In genomic region chr4:63375367-63375766, GRCm38 (mm10) we compare ENCODE assay signal across 12 mouse cellular contexts. TPM values are rescaled to one million over a fixed set of nuclear protein-coding genes. Genes with fewer than 3 reads are reported as not detected.
DNase-seq lines count a peak whose midpoint lies in the region; ATAC-seq lines count a peak whose summit lies in the region.
"Had no signal": no experiment of that assay in that cellular context is flagged by ENCODE, and none has a peak within 500 bp of the region (broad histone marks: within the 10 kb centered on the region; RNA-seq: fewer than 3 reads in every experiment).

No protein-coding gene starts in this region.

- ATAC-seq in midbrain, embryonic 13.5 days: peak; percentile 17; the same call in 1 of the 2 replicates
- ATAC-seq in midbrain, embryonic 14.5 days (ENCODE audit: low FRiP score, low TSS enrichment): no peak
- ATAC-seq in midbrain, embryonic 16.5 days: peak; percentile 27
- ATAC-seq: intestine, embryonic 16.5 days had no signal

- WGBS in midbrain, embryonic 13.5 days: 69% methylated on average over 1 of the region's 1 CpGs
- 68% methylated on average over 1 of the region's 1 CpGs for WGBS in midbrain, embryonic 14.5 days
- 59% methylated on average over 1 of the region's 1 CpGs for WGBS in midbrain, embryonic 16.5 days

- peaks cover 8% of the 10 kb centered on the region; the same call in 1 of the 2 replicates for H3K4me1 ChIP-seq in midbrain, embryonic 13.5 days (replicated peaks)
- H3K4me1 ChIP-seq in midbrain, embryonic 14.5 days (ENCODE audit: control insufficient read depth, insufficient read depth, low read length): no peaks in the 10 kb centered on the region
- H3K4me1 ChIP-seq in midbrain, embryonic 16.5 days (ENCODE audit: control insufficient read depth, insufficient read depth, low read length): no peaks in the 10 kb centered on the region; the same call in 1 of the 2 replicates
- H3K4me1 ChIP-seq: embryonic facial prominence, embryonic 13.5 days had no signal

- H3K4me2 ChIP-seq in midbrain, embryonic 13.5 days (replicated peaks): no peak overlapping the region
- no peak overlapping the region for H3K4me2 ChIP-seq in midbrain, embryonic 14.5 days (ENCODE audit: low read length)
- no peak overlapping the region for H3K4me2 ChIP-seq in midbrain, embryonic 16.5 days (ENCODE audit: low read length)
- H3K4me2 ChIP-seq: embryonic facial prominence, embryonic 13.5 days had no signal

- peaks cover 80% of the 10 kb centered on the region for H3K36me3 ChIP-seq in midbrain, embryonic 13.5 days
- peaks cover 49% of the 10 kb centered on the region for H3K36me3 ChIP-seq in midbrain, embryonic 14.5 days (ENCODE audit: control insufficient read depth, insufficient read depth, low read length)
- H3K36me3 ChIP-seq in midbrain, embryonic 16.5 days (ENCODE audit: control insufficient read depth, insufficient read depth, low read length): no peaks in the 10 kb centered on the region; the same call in 1 of the 2 replicates

- no peaks in the 10 kb centered on the region for H3K27me3 ChIP-seq in midbrain, embryonic 13.5 days
- H3K27me3 ChIP-seq in midbrain, embryonic 14.5 days (ENCODE audit: control insufficient read depth, insufficient read depth, low read length): no peaks in the 10 kb centered on the region
- H3K27me3 ChIP-seq in midbrain, embryonic 16.5 days (ENCODE audit: control insufficient read depth, insufficient read depth, low read depth, low read length): no peaks in the 10 kb centered on the region
- H3K27me3 ChIP-seq: embryonic facial prominence, embryonic 13.5 days had no signal

- H3K9ac ChIP-seq in midbrain, embryonic 13.5 days (replicated peaks): no peak overlapping the region
- H3K9ac ChIP-seq in midbrain, embryonic 14.5 days (replicated peaks; ENCODE audit: low read length): no peak overlapping the region
- no peak overlapping the region for H3K9ac ChIP-seq in midbrain, embryonic 16.5 days (ENCODE audit: low read depth, low read length)
- H3K9ac ChIP-seq: embryonic facial prominence, embryonic 13.5 days had no signal

- DNase-seq in heart, postnatal 4 days: peak; percentile 66
- DNase-seq in heart, adult 9 months (ENCODE audit: low spot score in 2 of 2): no peak
- no peak for DNase-seq in midbrain, embryonic 14.5 days
- DNase-seq in gastrocnemius, postnatal 25 days: peak; percentile 64
- no peak for DNase-seq in ovary, postnatal 36 days (ENCODE audit: low spot score)
- DNase-seq: thymus, postnatal 36 days had no signal

- no peak overlapping the region for H3K27ac ChIP-seq in midbrain, embryonic 13.5 days
- no peak overlapping the region for H3K27ac ChIP-seq in midbrain, embryonic 14.5 days (replicated peaks; ENCODE audit: low read depth, low read length)
- H3K27ac ChIP-seq in midbrain, embryonic 16.5 days (ENCODE audit: low read length): no peak overlapping the region
- H3K27ac ChIP-seq: embryonic facial prominence, embryonic 13.5 days had no signal

- H3K9me3 ChIP-seq in midbrain, embryonic 13.5 days: no peaks in the 10 kb centered on the region
- H3K9me3 ChIP-seq in midbrain, embryonic 14.5 days (ENCODE audit: control insufficient read depth, low read length): no peaks in the 10 kb centered on the region
- no peaks in the 10 kb centered on the region for H3K9me3 ChIP-seq in midbrain, embryonic 16.5 days (replicated peaks; ENCODE audit: control insufficient read depth, low read length, poor library complexity, severe bottlenecking)
- H3K9me3 ChIP-seq: embryonic facial prominence, embryonic 13.5 days had no signal

- no peak overlapping the region for H3K4me3 ChIP-seq in midbrain, embryonic 13.5 days (replicated peaks)
- no peak overlapping the region for H3K4me3 ChIP-seq in midbrain, embryonic 14.5 days (replicated peaks; ENCODE audit: low read depth, low read length)
- H3K4me3 ChIP-seq in midbrain, embryonic 16.5 days (ENCODE audit: low read depth, low read length): no peak overlapping the region
- H3K4me3 ChIP-seq: embryonic facial prominence, embryonic 13.5 days had no signal

RNA-seq across cellular contexts. Expression of gene Orm2, which starts 13.1 kb away (rescaled TPM):
- not detected for total RNA-seq in heart, postnatal 4 days (2021)
- polyA plus RNA-seq in midbrain, embryonic 13.5 days (2015; fragmentation: Nextera tagmentation; extraction: Ambion mirVana): not detected in 2 replicates
- polyA plus RNA-seq in midbrain, embryonic 14.5 days (2014; fragmentation: Nextera tagmentation; extraction: Ambion mirVana): not detected in 2 replicates
- 1 to 10 TPM in 1 of 2 experiments, not detected in 1; 1.8 TPM for total RNA-seq in gastrocnemius, postnatal 25 days (2021)
- polyA plus RNA-seq in midbrain, embryonic 16.5 days (2015; fragmentation: Nextera tagmentation; extraction: Ambion mirVana): not detected in 2 replicates
- total RNA-seq: ES-E14 had no signal
- polyA plus RNA-seq: embryonic facial prominence, embryonic 13.5 days; intestine, embryonic 16.5 days; neural tube, embryonic 14.5 days had no signal

RNA-seq across cellular contexts. Expression of gene Orm3, which starts 19.4 kb away (rescaled TPM):
- total RNA-seq in heart, postnatal 4 days (2021): not detected
- not detected in 2 replicates for polyA plus RNA-seq in midbrain, embryonic 13.5 days (2015; fragmentation: Nextera tagmentation; extraction: Ambion mirVana)
- not detected in 2 replicates for polyA plus RNA-seq in midbrain, embryonic 14.5 days (2014; fragmentation: Nextera tagmentation; extraction: Ambion mirVana)
- under 1 TPM in 1 of 2 experiments, not detected in 1; 0.38 TPM for total RNA-seq in gastrocnemius, postnatal 25 days (2021)
- not detected in 2 replicates for polyA plus RNA-seq in midbrain, embryonic 16.5 days (2015; fragmentation: Nextera tagmentation; extraction: Ambion mirVana)
- total RNA-seq: ES-E14 had no signal
- polyA plus RNA-seq: embryonic facial prominence, embryonic 13.5 days; intestine, embryonic 16.5 days; neural tube, embryonic 14.5 days had no signal

RNA-seq across cellular contexts. Expression of gene Akna, which starts 27.8 kb away (rescaled TPM):
- total RNA-seq in heart, postnatal 4 days (2021): 1 to 10 TPM; 4.8 to 5.3 TPM
- 10.7 and 11.8 TPM in 2 replicates for polyA plus RNA-seq in midbrain, embryonic 13.5 days (2015; fragmentation: Nextera tagmentation; extraction: Ambion mirVana)
- polyA plus RNA-seq in midbrain, embryonic 14.5 days (2014; fragmentation: Nextera tagmentation; extraction: Ambion mirVana): 3.0 and 6.1 TPM in 2 replicates
- total RNA-seq in gastrocnemius, postnatal 25 days (2021): 1 to 10 TPM; 1.1 to 1.4 TPM
- 5.3 and 6.0 TPM in 2 replicates for polyA plus RNA-seq in midbrain, embryonic 16.5 days (2015; fragmentation: Nextera tagmentation; extraction: Ambion mirVana)

RNA-seq across cellular contexts. Expression of gene Orm1, which starts 31.0 kb away (rescaled TPM):
- not detected for total RNA-seq in heart, postnatal 4 days (2021)
- polyA plus RNA-seq in midbrain, embryonic 13.5 days (2015; fragmentation: Nextera tagmentation; extraction: Ambion mirVana): not detected in 2 replicates
- not detected in 2 replicates for polyA plus RNA-seq in midbrain, embryonic 14.5 days (2014; fragmentation: Nextera tagmentation; extraction: Ambion mirVana)
- total RNA-seq in gastrocnemius, postnatal 25 days (2021): 10 to 100 TPM in 1 of 2 experiments, under 1 TPM in 1; 0.38 to 13.6 TPM
- not detected in 2 replicates for polyA plus RNA-seq in midbrain, embryonic 16.5 days (2015; fragmentation: Nextera tagmentation; extraction: Ambion mirVana)
- total RNA-seq: ES-E14 had no signal
- polyA plus RNA-seq: embryonic facial prominence, embryonic 13.5 days; intestine, embryonic 16.5 days; neural tube, embryonic 14.5 days had no signal

Comparison
In these comparisons a context has a peak if more than half of its experiments do, and no peak if none do; other contexts are left out.
1. DNase-seq: peak in heart, postnatal 4 days (single experiment) and gastrocnemius, postnatal 25 days (single experiment); none in heart, adult 9 months (0 of 2), midbrain, embryonic 14.5 days (single experiment) and ovary, postnatal 36 days (single experiment).